Mouse (Mus musculus) v-Abl transformed pro-B cells (cell line): ENCODE data around the gene Yipf3.

ENCODE experiments used
- in situ Hi-C, 2 experiments: fragments of 400-800 bp; cut with MboI; formaldehyde crosslinking; loops; one replicate each; pipeline ENCODE4 v1.15.1; 2025; ENCODE audit not compliant: unreplicated experiment in 2 of 2

The Yipf3 gene

DNA sequence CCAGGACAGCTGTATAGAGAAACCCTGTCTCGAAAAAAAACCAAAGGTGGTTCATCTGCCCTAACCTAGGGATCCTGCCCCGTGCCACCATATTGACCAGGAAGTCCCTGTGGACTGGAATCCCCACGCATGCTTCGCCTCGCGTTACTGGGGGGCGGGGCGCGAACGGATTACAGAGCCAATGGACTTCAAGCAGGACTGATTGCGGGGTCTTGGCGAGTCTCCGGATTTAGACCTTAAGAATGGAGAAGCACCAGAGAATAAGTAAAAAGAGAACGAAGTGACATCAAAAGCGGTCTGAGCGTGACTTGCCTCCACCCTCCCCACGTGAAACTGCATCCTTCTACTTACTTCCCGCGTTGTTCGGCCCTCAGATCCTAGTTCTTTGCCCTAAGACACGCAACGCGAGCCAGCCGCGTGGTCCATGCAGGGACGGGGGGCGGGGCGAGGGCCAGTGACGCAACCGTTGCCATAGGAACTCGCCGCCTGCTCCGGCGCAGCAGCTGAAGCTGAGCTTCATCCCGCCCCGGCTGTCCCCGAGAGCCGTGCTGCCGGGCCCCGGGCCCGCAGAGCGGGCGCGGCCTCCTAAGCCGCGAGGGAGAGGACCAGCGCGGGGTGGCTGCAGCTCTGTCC, 5.7 kb downstream of the Yipf3 start, which contains the start of gene Lrrc73:
TSS of gene Lrrc73 (plus strand) at position 80 of the 633 bp plus-strand sequence.
- in situ Hi-C loops, result no loop called here

GRCm38 (mm10) chr17:46254106-46254505, 6.2 kb downstream of the Yipf3 start:
- in situ Hi-C loops, result no loop called here

GRCm38 (mm10) chr17:46255147-46255546, 7.3 kb downstream of the Yipf3 start:
- in situ Hi-C loops, result loop anchor here in 1 of 2 experiments (5.0 kb wide), 1 partner anchor 523 kb away; the partner anchor contains the start of gene 1600014C23Rik

GRCm38 (mm10) chr17:46258279-46259053, 10.6 kb downstream of the Yipf3 start:
- in situ Hi-C loops, result loop anchor here in 1 of 2 experiments (5.0 kb wide), 1 partner anchor 526 kb away; the partner anchor contains the start of gene 1600014C23Rik

GRCm38 (mm10) chr17:46259675-46260074, 11.8 kb downstream of the Yipf3 start:
- in situ Hi-C loops, result loop anchor here in 1 of 2 experiments (5.0 to 10.0 kb wide), 2 partner anchors 245 to 527 kb away; partner anchors contain the start of gene 1600014C23Rik

DNA sequence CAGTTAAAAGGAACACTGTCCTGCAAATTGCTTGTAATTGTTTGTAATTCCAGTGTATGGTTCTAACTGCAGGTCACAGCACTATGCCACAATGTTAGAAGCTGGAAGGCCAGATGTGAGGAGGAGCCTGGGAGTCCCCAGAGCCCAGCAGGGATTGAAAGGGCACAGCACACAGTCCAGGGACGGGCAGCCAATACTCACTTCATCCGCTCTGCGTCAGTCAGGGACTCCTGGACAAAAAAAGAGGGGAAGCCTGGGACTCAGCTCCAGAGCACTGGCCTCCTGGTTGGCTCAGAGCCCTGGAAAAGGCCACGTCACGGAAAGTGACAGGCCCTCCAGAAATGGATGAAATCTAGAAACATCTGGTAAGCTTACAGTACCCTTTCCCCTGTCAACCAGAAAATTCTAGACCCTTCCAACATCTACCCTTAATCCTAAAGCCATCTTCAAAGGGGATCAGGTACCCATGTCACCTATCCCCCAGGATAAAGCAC, 14.4 kb downstream of the Yipf3 start:
- in situ Hi-C loops, result loop anchor here in 1 of 2 experiments (10.0 kb wide), 1 partner anchor 243 kb away; no protein-coding TSS in a partner anchor

- in situ Hi-C loops, result loop anchor here (5.0 to 10.0 kb wide), 3 partner anchors 37 to 239 kb away; no protein-coding TSS in a partner anchor
These were observed 17.6 kb downstream of the Yipf3 start for GRCm38 (mm10) chr17:46265502-46265901.

- in situ Hi-C loops, result loop anchor here (5.0 to 10.0 kb wide), 3 partner anchors 36 to 239 kb away; no protein-coding TSS in a partner anchor
These were observed 18.2 kb downstream of the Yipf3 start for GRCm38 (mm10) chr17:46265918-46266618.

DNA sequence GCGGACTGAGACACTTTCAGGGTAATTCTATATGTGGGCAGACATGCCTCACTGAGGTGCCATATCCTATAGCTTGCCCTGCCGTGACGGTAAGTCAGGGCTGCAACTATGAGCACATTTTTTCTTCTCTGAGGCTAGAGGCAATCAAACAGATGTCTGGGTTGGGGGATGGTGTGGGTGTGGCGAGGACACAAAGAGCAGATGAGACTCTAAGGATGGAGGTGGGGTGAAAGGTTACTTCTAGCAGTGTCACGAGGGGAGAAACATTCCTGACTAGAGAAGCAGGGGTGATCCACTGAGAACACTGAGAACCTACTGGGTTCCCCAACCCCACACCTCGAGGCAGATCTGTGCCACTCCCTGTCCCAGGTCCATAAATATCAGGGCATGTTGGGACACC, 19.1 kb downstream of the Yipf3 start:
- in situ Hi-C loops, result loop anchor here (5.0 to 10.0 kb wide), 3 partner anchors 35 to 238 kb away; no protein-coding TSS in a partner anchor

DNA sequence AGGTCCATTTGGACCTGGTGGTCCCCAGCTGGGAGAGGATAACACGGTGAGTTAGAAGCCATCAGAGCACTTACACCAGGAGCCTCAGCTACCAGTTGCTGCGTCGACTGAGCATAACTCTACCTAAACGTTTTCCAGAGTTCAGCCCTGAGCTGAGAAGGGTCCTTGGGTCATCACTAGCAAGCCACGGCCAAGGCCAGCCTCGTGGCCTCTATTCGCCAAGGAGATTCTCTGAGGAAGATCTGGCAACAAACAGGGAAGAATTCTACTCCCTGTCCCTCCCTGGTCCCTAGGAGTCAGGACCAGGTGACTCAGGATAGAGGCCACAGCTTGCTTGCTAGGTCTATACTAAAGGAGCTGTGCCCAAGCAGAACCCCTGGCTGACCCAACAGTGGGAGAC, 19.6 kb downstream of the Yipf3 start:
- in situ Hi-C loops, result loop anchor here (5.0 to 10.0 kb wide), 3 partner anchors 35 to 237 kb away; no protein-coding TSS in a partner anchor

DNA sequence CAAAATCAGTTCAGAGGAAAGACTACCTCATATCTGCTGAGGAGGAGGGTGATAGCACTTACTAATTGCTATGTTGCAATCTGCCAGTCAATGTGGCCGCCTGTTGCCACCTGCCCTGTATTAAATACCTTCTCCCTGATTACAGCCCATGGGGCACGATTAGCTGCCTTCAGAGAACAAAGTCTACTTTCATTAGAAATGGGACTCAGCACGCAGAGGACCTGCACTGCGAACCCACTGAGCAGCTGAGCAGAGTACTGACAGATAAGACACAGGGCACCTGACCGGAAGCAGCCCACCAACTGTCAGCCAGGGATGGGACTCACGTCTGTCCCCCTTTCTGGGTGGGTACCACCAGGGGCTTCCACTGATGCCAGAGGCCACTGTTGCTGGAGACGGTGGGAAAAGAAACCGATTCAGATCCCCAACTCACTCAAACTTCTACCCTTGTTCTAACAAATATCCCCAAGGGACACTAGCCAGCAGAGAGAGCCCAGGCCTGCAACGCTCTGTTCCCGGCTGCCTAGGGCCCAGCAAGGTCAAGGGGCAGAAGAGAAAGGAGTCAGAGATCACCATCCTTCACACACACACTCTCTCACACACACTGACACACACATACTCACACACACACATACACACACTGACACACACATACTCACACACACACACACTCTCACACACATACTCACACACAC, 20.3 kb downstream of the Yipf3 start:
- in situ Hi-C loops, result loop anchor here (5.0 to 10.0 kb wide), 3 partner anchors 34 to 237 kb away; no protein-coding TSS in a partner anchor

GRCm38 (mm10) chr17:46269771-46270534, 22.1 kb downstream of the Yipf3 start:
- in situ Hi-C loops, result loop anchor here (5.0 to 10.0 kb wide), 3 partner anchors 32 to 235 kb away; no protein-coding TSS in a partner anchor

- in situ Hi-C loops, result no loop called here
These were observed 24.2 kb downstream of the Yipf3 start for GRCm38 (mm10) chr17:46272058-46272457.

- in situ Hi-C loops, result no loop called here
These were observed 24.8 kb downstream of the Yipf3 start for GRCm38 (mm10) chr17:46272675-46273074.

- in situ Hi-C loops, result no loop called here
These were observed 25.9 kb downstream of the Yipf3 start for GRCm38 (mm10) chr17:46273803-46274236.

- in situ Hi-C loops, result no loop called here
These were observed 26.6 kb downstream of the Yipf3 start for GRCm38 (mm10) chr17:46274465-46274864.

DNA sequence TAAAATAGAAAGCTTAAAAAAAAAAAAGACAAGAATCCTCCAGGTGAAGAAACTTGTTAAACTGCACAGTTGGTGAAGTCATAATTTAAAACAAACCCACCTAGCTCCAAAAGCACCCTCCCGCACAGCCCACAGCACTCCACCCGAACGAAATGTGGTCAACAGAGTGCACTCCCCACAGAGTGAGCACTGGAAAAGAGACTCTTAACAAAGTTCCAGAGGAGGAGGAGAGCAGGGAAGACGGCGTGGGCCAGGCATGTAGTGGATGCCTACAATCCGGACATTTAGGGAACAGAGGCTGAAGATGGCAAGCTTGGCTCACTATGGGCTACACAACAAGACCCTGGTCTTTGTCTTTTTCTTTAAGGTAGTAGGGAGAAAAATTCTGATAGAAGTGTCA, 27.2 kb downstream of the Yipf3 start:
- in situ Hi-C loops, result loop anchor here in 1 of 2 experiments (25.0 kb wide), 1 partner anchor 538 kb away; the partner anchor contains the start of gene 1600014C23Rik

GRCm38 (mm10) chr17:46275506-46275905, 27.6 kb downstream of the Yipf3 start:
- in situ Hi-C loops, result loop anchor here in 1 of 2 experiments (25.0 kb wide), 1 partner anchor 538 kb away; the partner anchor contains the start of gene 1600014C23Rik
